Mouse (Mus musculus): Measurements from ENCODE around the gene Kif5c.
A peak's percentile ranks its signal among the peaks of the same experiment; 100 is the strongest.

Gene Kif5c

GRCm38 (mm10) chr2:49788051-49788418 lies 168.9 kb downstream of the Kif5c start:
- peak; percentile 49 for DNase-seq (ENCODE audit: low read depth)

GRCm38 (mm10) chr2:49788643-49789042 lies 169.5 kb downstream of the Kif5c start:
- no peak for DNase-seq (ENCODE audit: low read depth)

- no peak for DNase-seq (ENCODE audit: low read depth)
Observed at GRCm38 (mm10) chr2:49789078-49789477, 170.0 kb downstream of the Kif5c start.

GRCm38 (mm10) chr2:49789504-49789903 lies 170.4 kb downstream of the Kif5c start:
- no peak for DNase-seq (ENCODE audit: low read depth)

GRCm38 (mm10) chr2:49797444-49798143 lies 178.5 kb downstream of the Kif5c start:
- no peak for DNase-seq (ENCODE audit: low read depth)

GRCm38 (mm10) chr2:49804448-49804847 lies 185.3 kb downstream of the Kif5c start:
- no peak for DNase-seq (ENCODE audit: low read depth)

GRCm38 (mm10) chr2:49805736-49806371 lies 186.8 kb downstream of the Kif5c start:
- no peak for DNase-seq (ENCODE audit: low read depth)

- no peak for DNase-seq (ENCODE audit: low read depth)
Observed at GRCm38 (mm10) chr2:49809496-49809895, 190.4 kb downstream of the Kif5c start.

GRCm38 (mm10) chr2:49811420-49811819 lies 192.3 kb downstream of the Kif5c start:
- no peak for DNase-seq (ENCODE audit: low read depth)

GRCm38 (mm10) chr2:49811871-49812363 lies 192.8 kb downstream of the Kif5c start:
- DNase-seq (ENCODE audit: low read depth): no peak

- DNase-seq (ENCODE audit: low read depth): no peak
Observed at GRCm38 (mm10) chr2:49813151-49813550, 194.1 kb downstream of the Kif5c start.

- no peak for DNase-seq (ENCODE audit: low read depth)
Observed at GRCm38 (mm10) chr2:49814011-49814410, 194.9 kb downstream of the Kif5c start.

- DNase-seq (ENCODE audit: low read depth): no peak
Observed at GRCm38 (mm10) chr2:49815696-49816320, 196.7 kb downstream of the Kif5c start.

GRCm38 (mm10) chr2:49816549-49816948 lies 197.5 kb downstream of the Kif5c start:
- no peak for DNase-seq (ENCODE audit: low read depth)

- no peak for DNase-seq (ENCODE audit: low read depth)
Observed at GRCm38 (mm10) chr2:49817151-49817550, 198.1 kb downstream of the Kif5c start.

GRCm38 (mm10) chr2:49818126-49818525 lies 199.0 kb downstream of the Kif5c start:
- no peak for DNase-seq (ENCODE audit: low read depth)

- no peak for DNase-seq (ENCODE audit: low read depth)
Observed at GRCm38 (mm10) chr2:49822312-49822711, 203.2 kb downstream of the Kif5c start.

Data from naive thymus-derived CD4-positive, alpha-beta T cell, adult 2 months (primary cell).